Mouse (Mus musculus) MEL (cell line): ENCODE measurements around the gene Lrrc20. TPM values are rescaled to one million over a fixed set of nuclear protein-coding genes. Genes with fewer than 3 reads are reported as not detected.

ENCODE experiments used
- DNase-seq: peaks from one replicate; pipeline ENCODE4 v3.0.0; 2011; ENCODE audit warnings: low read depth, low spot score
- H3K27ac ChIP-seq: 2 replicates; pipeline ENCODE4 v1.5.1; 2012; ENCODE audit warnings: low read depth, mild to moderate bottlenecking, control low read depth, low read length, moderate library complexity; ENCODE audit not compliant: control insufficient read depth
- H3K27me3 ChIP-seq, 2 experiments: fragments of 150-350 bp in 1 of 2; sonication (generic) in 1 of 2; 2 replicates each; pipeline ENCODE4 v1.6.1; 2012; ENCODE audit warnings: low read length in 2 of 2, mild to moderate bottlenecking in 2 of 2, improper control_type of control experiment in 1 of 2, moderate library complexity in 1 of 2; ENCODE audit not compliant: insufficient read depth in 2 of 2, control insufficient read depth in 1 of 2
- H3K36me3 ChIP-seq, 2 experiments: 2 replicates each; pipeline ENCODE4 v1.6.1; 2012 to 2014; ENCODE audit warnings: low read length in 2 of 2, improper control_type of control experiment in 1 of 2, inconsistent platforms in 1 of 2, mild to moderate bottlenecking in 1 of 2; ENCODE audit not compliant: insufficient read depth in 2 of 2, control insufficient read depth in 1 of 2
- H3K4me1 ChIP-seq, 2 experiments: fragments of 150-350 bp in 1 of 2; sonication (generic) in 1 of 2; 2 replicates each; pipeline ENCODE4 v1.6.1; 2012; ENCODE audit warnings: low read length in 2 of 2, improper control_type of control experiment in 1 of 2, mild to moderate bottlenecking in 1 of 2; ENCODE audit not compliant: insufficient read depth in 2 of 2, control insufficient read depth in 1 of 2
- H3K4me3 ChIP-seq, 2 experiments: fragments of 150-350 bp in 1 of 2; sonication (generic) in 1 of 2; 2 replicates each; pipeline ENCODE4 v1.5.1; 2012; ENCODE audit warnings: low read depth in 2 of 2, low read length in 2 of 2, mild to moderate bottlenecking in 2 of 2, moderate library complexity in 2 of 2, control low read depth in 1 of 2, improper control_type of control experiment in 1 of 2; ENCODE audit not compliant: control insufficient read depth in 1 of 2, insufficient read depth in 1 of 2
- H3K79me2 ChIP-seq: 2 replicates; pipeline ENCODE4 v1.6.1; 2012; ENCODE audit warnings: mild to moderate bottlenecking, low read length, moderate library complexity; ENCODE audit not compliant: control insufficient read depth, poor library complexity, insufficient read depth
- H3K9ac ChIP-seq: 2 replicates; pipeline ENCODE4 v1.6.1; 2012; ENCODE audit warnings: low read depth, mild to moderate bottlenecking, control low read depth, low read length, moderate library complexity; ENCODE audit not compliant: control insufficient read depth, poor library complexity, severe bottlenecking
- H3K9me3 ChIP-seq: fragments of 150-350 bp; sonication (generic); replicated peaks from 2 replicates; pipeline ENCODE4 v1.6.1; 2012; ENCODE audit warnings: mild to moderate bottlenecking, low read length, improper control_type of control experiment, moderate library complexity; ENCODE audit not compliant: insufficient read depth
- CHD1 ChIP-seq: IDR thresholded peaks from 2 replicates; pipeline ENCODE4 v1.6.1; 2012; ENCODE audit warnings: low read depth, mild to moderate bottlenecking, inconsistent platforms, low read length, improper control_type of control experiment
- CHD2 ChIP-seq: IDR thresholded peaks from 2 replicates; pipeline ENCODE4 v1.6.1; 2011; ENCODE audit warnings: low read length, improper control_type of control experiment
- E2F4 ChIP-seq: IDR thresholded peaks from 2 replicates; pipeline ENCODE4 v1.6.1; 2011; ENCODE audit warnings: low read depth, low read length, improper control_type of control experiment, borderline replicate concordance
- EP300 ChIP-seq, 2 experiments: IDR thresholded peaks; 2 replicates each; pipeline ENCODE4 v1.6.1; 2011; ENCODE audit warnings: improper control_type of control experiment in 2 of 2, low read length in 2 of 2, low read depth in 1 of 2, mild to moderate bottlenecking in 1 of 2
- ETS1 ChIP-seq: IDR thresholded peaks from 2 replicates; pipeline ENCODE4 v1.6.1; 2012; ENCODE audit warnings: low read depth, mild to moderate bottlenecking, inconsistent platforms, low read length, improper control_type of control experiment, moderate library complexity
- GABPA ChIP-seq: IDR thresholded peaks from 2 replicates; pipeline ENCODE4 v1.6.1; 2012; ENCODE audit warnings: low read depth, mild to moderate bottlenecking, inconsistent platforms, low read length, improper control_type of control experiment, moderate library complexity
- HCFC1 ChIP-seq: IDR thresholded peaks from 2 replicates; pipeline ENCODE4 v1.6.1; 2012; ENCODE audit warnings: low read depth, mild to moderate bottlenecking, inconsistent platforms, low read length, improper control_type of control experiment, moderate library complexity
- JUND ChIP-seq: IDR thresholded peaks from 2 replicates; pipeline ENCODE4 v1.6.1; 2011; ENCODE audit warnings: low read depth, mild to moderate bottlenecking, improper control_type of control experiment, low read length
- MAFK ChIP-seq: IDR thresholded peaks from 2 replicates; pipeline ENCODE4 v1.6.1; 2011; ENCODE audit warnings: low read depth, mild to moderate bottlenecking, low read length, improper control_type of control experiment, borderline replicate concordance
- MAX ChIP-seq: IDR thresholded peaks from 2 replicates; pipeline ENCODE4 v1.6.1; 2011; ENCODE audit warnings: low read length, improper control_type of control experiment
- MYB ChIP-seq: IDR thresholded peaks from 2 replicates; pipeline ENCODE4 v1.6.1; 2011; ENCODE audit warnings: mild to moderate bottlenecking, low read depth, low read length, improper control_type of control experiment
- MYC ChIP-seq: IDR thresholded peaks from 2 replicates; pipeline ENCODE4 v1.6.1; 2011; ENCODE audit warnings: low read depth, mild to moderate bottlenecking, low read length, improper control_type of control experiment, moderate library complexity
- NRF1 ChIP-seq: IDR thresholded peaks from 2 replicates; pipeline ENCODE4 v1.6.1; 2014; ENCODE audit warnings: low read depth, mild to moderate bottlenecking, inconsistent platforms, low read length, improper control_type of control experiment, moderate library complexity; ENCODE audit not compliant: poor library complexity, insufficient read depth, severe bottlenecking
- POLR2A ChIP-seq, 2 experiments: IDR thresholded peaks; 2 replicates each; pipeline ENCODE4 v1.6.1; 2011 to 2012; ENCODE audit warnings: low read length in 2 of 2, mild to moderate bottlenecking in 2 of 2, control low read depth in 1 of 2, improper control_type of control experiment in 1 of 2, low read depth in 1 of 2, moderate library complexity in 1 of 2; ENCODE audit not compliant: control insufficient read depth in 1 of 2, insufficient read depth in 1 of 2, poor library complexity in 1 of 2
- POLR2AphosphoS5 ChIP-seq: IDR thresholded peaks from 2 replicates; pipeline ENCODE4 v1.6.1; 2012; ENCODE audit warnings: low read depth, borderline replicate concordance, mild to moderate bottlenecking, inconsistent platforms, low read length, moderate library complexity, mixed read lengths
- RAD21 ChIP-seq: IDR thresholded peaks from 2 replicates; pipeline ENCODE4 v1.6.1; 2011; ENCODE audit warnings: mild to moderate bottlenecking, low read depth, low read length, improper control_type of control experiment
- RCOR1 ChIP-seq: IDR thresholded peaks from 2 replicates; pipeline ENCODE4 v1.6.1; 2012; ENCODE audit warnings: low read depth, mild to moderate bottlenecking, inconsistent platforms, low read length, improper control_type of control experiment
- SIN3A ChIP-seq: IDR thresholded peaks from 2 replicates; pipeline ENCODE4 v1.6.1; 2012; ENCODE audit warnings: low read length, improper control_type of control experiment, inconsistent platforms
- SMC3 ChIP-seq: IDR thresholded peaks from 2 replicates; pipeline ENCODE4 v1.6.1; 2011; ENCODE audit warnings: low read depth, low read length, improper control_type of control experiment
- TCF12 ChIP-seq: IDR thresholded peaks from 2 replicates; pipeline ENCODE4 v1.6.1; 2014; ENCODE audit warnings: low read depth, mild to moderate bottlenecking, inconsistent platforms, low read length, improper control_type of control experiment, moderate library complexity
- UBTF ChIP-seq: IDR thresholded peaks from 2 replicates; pipeline ENCODE4 v1.6.1; 2012; ENCODE audit warnings: low read depth, mild to moderate bottlenecking, inconsistent platforms, low read length, improper control_type of control experiment, moderate library complexity, borderline replicate concordance; ENCODE audit not compliant: insufficient read depth
- USF1 ChIP-seq: IDR thresholded peaks from 2 replicates; pipeline ENCODE4 v1.6.1; 2014; ENCODE audit warnings: low read depth, mild to moderate bottlenecking, inconsistent platforms, low read length, improper control_type of control experiment, moderate library complexity
- USF2 ChIP-seq, 2 experiments: IDR thresholded peaks; 2 replicates each; pipeline ENCODE4 v1.6.1; 2011 to 2012; ENCODE audit warnings: improper control_type of control experiment in 2 of 2, low read length in 2 of 2, borderline replicate concordance in 1 of 2, inconsistent platforms in 1 of 2, low read depth in 1 of 2, mild to moderate bottlenecking in 1 of 2; ENCODE audit not compliant: insufficient read depth in 1 of 2
- ZKSCAN1 ChIP-seq: IDR thresholded peaks from 2 replicates; pipeline ENCODE4 v1.6.1; 2012; ENCODE audit warnings: low read depth, mild to moderate bottlenecking, inconsistent platforms, low read length, improper control_type of control experiment, moderate library complexity
- ZMIZ1 ChIP-seq: IDR thresholded peaks from 2 replicates; pipeline ENCODE4 v1.6.1; 2012; ENCODE audit warnings: low read depth, mild to moderate bottlenecking, inconsistent platforms, low read length, improper control_type of control experiment, moderate library complexity
- polyA plus RNA-seq, 2 experiments: library from polyadenylated mRNA; stranded (reverse) in 1 of 2; unstranded in 1 of 2; fragments of >175 nt in 1 of 2; fragments of >200 nt in 1 of 2; gene quantifications; 2 replicates each; pipeline versions ENCODE4 v1.2.1 to v1.2.4; 2012; ENCODE audit warnings: low replicate concordance in 2 of 2, low read depth in 1 of 2; ENCODE audit not compliant: insufficient read length in 2 of 2, insufficient read depth in 1 of 2, missing spikeins in 1 of 2
- total RNA-seq: library from RNA; depleted of rRNA; stranded (reverse); fragments of 300-350 nt; gene quantifications from 2 replicates; pipeline ENCODE4 v1.2.3, GENCODE M21; 2012

Gene Lrrc20
- total and polyA plus RNA-seq, 3 experiments, result 7.6 to 14.7 TPM; not detected in 1

GRCm38 (mm10) chr10:61504073-61504472, 28.5 kb downstream of the Lrrc20 start:
- H3K79me2 ChIP-seq, result no peaks in the 10 kb centered on the region
- no peaks in the 10 kb centered on the region for H3K27me3 ChIP-seq
- H3K9me3 ChIP-seq, result no peaks in the 10 kb centered on the region
- H3K36me3 ChIP-seq, result no peaks in the 10 kb centered on the region
- no peaks in the 10 kb centered on the region for H3K4me1 ChIP-seq
- H3K9ac ChIP-seq, result no peak overlapping the region
- no peak overlapping the region for H3K27ac ChIP-seq
- DNase-seq, result peak; percentile 42
- no peak overlapping the region for H3K4me3 ChIP-seq
- TF ChIP-seq USF2 (IDR thresholded peaks at IDR 0.05; ENCODE audit: borderline replicate concordance in 1 of 2, insufficient read depth in 1 of 2, low read depth in 1 of 2, low read length in 2 of 2) (no peak), USF1 (no peak), JUND (no peak), NRF1 (no peak), EP300 (IDR thresholded peaks at IDR 0.05; ENCODE audit: low read depth in 1 of 2, low read length in 2 of 2) (no peak)

- TF ChIP-seq TCF12 (no peak), MAX (no peak), NRF1 (no peak), SMC3 (no peak), POLR2AphosphoS5 (no peak), HCFC1 (no peak)
- Histone ChIP-seq H3K79me2 (no peaks in the 10 kb centered on the region), H3K27me3 (no peaks in the 10 kb centered on the region), H3K9me3 (no peaks in the 10 kb centered on the region), H3K4me1 (peaks cover 0 to 7% of the 10 kb centered on the region in 2 experiments; a peak in 2 of 4 replicates), H3K9ac (no peak overlapping the region), H3K27ac (no peak overlapping the region), H3K36me3 (peaks cover 0 to 1% of the 10 kb centered on the region in 2 experiments; a peak in 1 of 4 replicates), H3K4me3 (no peak overlapping the region)
- no peak for DNase-seq
Measured at GRCm38 (mm10) chr10:61506381-61507200, 31.0 kb downstream of the Lrrc20 start.

- no peak for DNase-seq
- Histone ChIP-seq H3K79me2 (no peaks in the 10 kb centered on the region), H3K36me3 (peaks cover 0 to 1% of the 10 kb centered on the region in 2 experiments; a peak in 1 of 4 replicates), H3K27me3 (no peaks in the 10 kb centered on the region), H3K9ac (no peak overlapping the region), H3K9me3 (no peaks in the 10 kb centered on the region), H3K4me3 (no peak overlapping the region), H3K4me1 (peaks cover 0 to 7% of the 10 kb centered on the region in 2 experiments; a peak in 2 of 4 replicates), H3K27ac (no peak overlapping the region)
- TF ChIP-seq MAX (no peak), GABPA (no peak), POLR2A (IDR thresholded peaks at IDR 0.05; ENCODE audit: control insufficient read depth in 1 of 2, insufficient read depth in 1 of 2, low read depth in 1 of 2, low read length in 2 of 2, poor library complexity in 1 of 2) (no peak), CHD2 (no peak), RAD21 (no peak), ZMIZ1 (no peak), MAFK (no peak), TCF12 (no peak), MYC (no peak), MYB (no peak), UBTF (no peak), ZKSCAN1 (no peak), ETS1 (no peak), SIN3A (no peak), E2F4 (no peak), NRF1 (no peak), RCOR1 (no peak), CHD1 (no peak)
Measured at GRCm38 (mm10) chr10:61509873-61510272, 34.3 kb downstream of the Lrrc20 start.
